In genomic region chr5:108543516-108544291, GRCm38 (mm10) we compare ENCODE assay signal across 24 mouse cellular contexts. TPM values are rescaled to one million over a fixed set of nuclear protein-coding genes. Genes with fewer than 3 reads are reported as not detected.
DNase-seq lines count a peak whose midpoint lies in the region; ATAC-seq and TF ChIP-seq lines count a peak whose summit lies in the region.
"Had no signal": no experiment of that assay in that cellular context is flagged by ENCODE, and none has a peak within 500 bp of the region (broad histone marks: within the 10 kb centered on the region; RNA-seq: fewer than 3 reads in every experiment).

No protein-coding gene starts in this region.

- peak; percentile 26 to 50 for DNase-seq in cerebellum, adult 2 months
- no peak for DNase-seq in cerebellum, adult 8-10 months
- DNase-seq in cerebellum, postnatal 25 days: peak; percentile 42 to 53
- DNase-seq in cerebellum, adult 11-12 months: no peak
- peak; percentile 45 for DNase-seq in MEL (ENCODE audit: low read depth, low spot score)
- no peak for DNase-seq in embryo, embryonic 11 days
- DNase-seq: adrenal gland, adult 2 months; adrenal gland, postnatal 25 days; gastrocnemius, postnatal 36 days; heart, adult 18-20 months; heart, postnatal 10 days; kidney, adult 11 months had no signal

- no peaks in the 10 kb centered on the region for H3K27me3 ChIP-seq in cerebellum, adult 2 months (ENCODE audit: control insufficient read depth, insufficient read depth, low read length)
- no peaks in the 10 kb centered on the region; a peak in 1 of 4 replicates for H3K27me3 ChIP-seq in MEL (ENCODE audit: control insufficient read depth in 1 of 2, insufficient read depth in 2 of 2, low read length in 2 of 2)

- H3K27ac ChIP-seq in cerebellum, adult 2 months (ENCODE audit: insufficient read depth, low read length): no peak overlapping the region
- H3K27ac ChIP-seq in MEL (ENCODE audit: control insufficient read depth, low read depth, low read length): no peak overlapping the region
- H3K27ac ChIP-seq: embryonic facial prominence, embryonic 15.5 days; forebrain, embryonic 10.5 days; heart, embryonic 10.5 days; hindbrain, embryonic 13.5 days; hindbrain, postnatal 0 days had no signal

- no peaks in the 10 kb centered on the region for H3K79me2 ChIP-seq in MEL (ENCODE audit: control insufficient read depth, insufficient read depth, low read length, poor library complexity)

- no peak for TF ChIP-seq CTCF in cerebellum, adult 2 months (IDR thresholded peaks at IDR 0.05; ENCODE audit: borderline replicate concordance, insufficient read depth, low read depth, low read length)
- no peak for TF ChIP-seq CTCF in MEL (IDR thresholded peaks at IDR 0.05 in 2 of 3, conservative IDR thresholded peaks at IDR 0.05 in 1 of 3; ENCODE audit: control insufficient read depth in 1 of 3, insufficient read depth in 1 of 3, low read depth in 2 of 3, low read length in 3 of 3, poor library complexity in 1 of 3, severe bottlenecking in 1 of 3)

- H3K36me3 ChIP-seq in MEL (ENCODE audit: control insufficient read depth in 1 of 2, insufficient read depth in 2 of 2, low read length in 2 of 2): no peaks in the 10 kb centered on the region
- H3K36me3 ChIP-seq: embryonic facial prominence, embryonic 15.5 days; forebrain, embryonic 10.5 days; heart, embryonic 10.5 days had no signal

- H3K9ac ChIP-seq in MEL (ENCODE audit: control insufficient read depth, low read depth, low read length, poor library complexity, severe bottlenecking): no peak overlapping the region
- H3K9ac ChIP-seq: embryonic facial prominence, embryonic 15.5 days; hindbrain, embryonic 13.5 days had no signal

- 30% methylated on average over 7 of the region's 7 CpGs for WGBS in cerebellum, adult 2 months

- no peak for TF ChIP-seq POLR2A in cerebellum, adult 2 months (IDR thresholded peaks at IDR 0.05; ENCODE audit: borderline replicate concordance, insufficient read depth, low read length)
- TF ChIP-seq POLR2A in MEL (IDR thresholded peaks at IDR 0.05; ENCODE audit: control insufficient read depth in 1 of 2, insufficient read depth in 1 of 2, low read depth in 1 of 2, low read length in 2 of 2, poor library complexity in 1 of 2): no peak

- TF ChIP-seq RAD21 in MEL (IDR thresholded peaks at IDR 0.05; ENCODE audit: low read depth, low read length): no peak

- no peak for TF ChIP-seq EP300 in MEL (IDR thresholded peaks at IDR 0.05; ENCODE audit: low read depth in 1 of 2, low read length in 2 of 2)

- H3K9me3 ChIP-seq in MEL (replicated peaks; ENCODE audit: insufficient read depth, low read length): no peaks in the 10 kb centered on the region
- H3K9me3 ChIP-seq: embryonic facial prominence, embryonic 15.5 days; forebrain, embryonic 10.5 days; heart, embryonic 10.5 days; hindbrain, embryonic 13.5 days had no signal

- ATAC-seq in megakaryocyte-erythroid progenitor cell, adult 5-6 weeks (replicated peaks; ENCODE audit: low FRiP score, low TSS enrichment, poor library complexity, severe bottlenecking): peak; percentile 85
- ATAC-seq: forebrain, embryonic 14.5 days; hindbrain, postnatal 0 days had no signal

- H3K4me1 ChIP-seq in cerebellum, adult 2 months (ENCODE audit: control insufficient read depth, insufficient read depth, low read length): peaks cover 28% of the 10 kb centered on the region
- H3K4me1 ChIP-seq in MEL (ENCODE audit: control insufficient read depth in 1 of 2, insufficient read depth in 2 of 2, low read length in 2 of 2): 0 out of 4 replicates have a peak, but pooled peaks cover 0 to 2% of the 10 kb centered on the region in 2 experiments
- H3K4me1 ChIP-seq: embryonic facial prominence, embryonic 15.5 days; forebrain, embryonic 10.5 days; heart, embryonic 10.5 days had no signal

- no peak overlapping the region for H3K4me3 ChIP-seq in cerebellum, adult 2 months (replicated peaks; ENCODE audit: insufficient read depth, low read depth, low read length)
- H3K4me3 ChIP-seq in MEL (ENCODE audit: control insufficient read depth in 1 of 2, insufficient read depth in 1 of 2, low read depth in 2 of 2, low read length in 2 of 2): no peak overlapping the region
- H3K4me3 ChIP-seq: embryonic facial prominence, embryonic 15.5 days; erythroblast, embryonic 14.5 days; forebrain, embryonic 10.5 days; heart, embryonic 10.5 days; hindbrain, embryonic 13.5 days had no signal

TF ChIP-seq in MEL, 35 proteins besides CTCF, POLR2A, EP300 and RAD21:
- no peak for TF ChIP-seq KAT2A (conservative IDR thresholded peaks at IDR 0.05; ENCODE audit: low read depth, low read length)
- no peak for TF ChIP-seq MEF2A (IDR thresholded peaks at IDR 0.05; ENCODE audit: extremely low read depth, insufficient replicate concordance, low read depth, low read length, poor library complexity, severe bottlenecking)
- TF ChIP-seq E2F4 (IDR thresholded peaks at IDR 0.05; ENCODE audit: borderline replicate concordance, low read depth, low read length): no peak
- TF ChIP-seq MAFK (IDR thresholded peaks at IDR 0.05; ENCODE audit: borderline replicate concordance, low read depth, low read length): no peak
- peak; percentile 27; the same call in 1 of the 2 replicates for TF ChIP-seq TAL1 (IDR thresholded peaks at IDR 0.05; ENCODE audit: low read length)
- TF ChIP-seq POLR2AphosphoS5 (IDR thresholded peaks at IDR 0.05; ENCODE audit: borderline replicate concordance, low read depth, low read length): no peak
- no peak for TF ChIP-seq BHLHE40 (IDR thresholded peaks at IDR 0.05; ENCODE audit: borderline replicate concordance, low read depth, low read length)
- peak; percentile 78; the same call in 1 of the 2 replicates for TF ChIP-seq RCOR1 (IDR thresholded peaks at IDR 0.05; ENCODE audit: low read depth, low read length)
- TF ChIP-seq TCF12 (IDR thresholded peaks at IDR 0.05; ENCODE audit: low read depth, low read length): peak; percentile 16; the same call in 1 of the 2 replicates
- no peak for TF ChIP-seq USF2 (IDR thresholded peaks at IDR 0.05; ENCODE audit: borderline replicate concordance in 1 of 2, insufficient read depth in 1 of 2, low read depth in 1 of 2, low read length in 2 of 2)
- TF ChIP-seq GABPA (IDR thresholded peaks at IDR 0.05; ENCODE audit: low read depth, low read length): no peak
- no peak for TF ChIP-seq ETS1 (IDR thresholded peaks at IDR 0.05; ENCODE audit: low read depth, low read length)
- peak; percentile 68 for TF ChIP-seq GATA1 (IDR thresholded peaks at IDR 0.05; ENCODE audit: low read depth, low read length)
- TF ChIP-seq MYB (IDR thresholded peaks at IDR 0.05; ENCODE audit: low read depth, low read length): no peak
- no peak for TF ChIP-seq MYC (IDR thresholded peaks at IDR 0.05; ENCODE audit: low read depth, low read length)
- TF ChIP-seq CHD1 (IDR thresholded peaks at IDR 0.05; ENCODE audit: low read depth, low read length): no peak
TF ChIP-seq in MEL: peak in this region for 4.

RNA-seq across cellular contexts. Expression of gene Cplx1, which starts 6.1 kb away (rescaled TPM):
- 459 and 564 TPM in 2 replicates for polyA plus RNA-seq in cerebellum, adult 2 months (2012; rRNA removed)
- total RNA-seq in MEL (2012; rRNA removed): not detected in 2 replicates
- polyA plus RNA-seq in MEL (2012; ENCODE audit: insufficient read depth in 1 of 2, insufficient read length in 2 of 2, low read depth in 1 of 2, low replicate concordance in 2 of 2, missing spikeins in 1 of 2): not detected
- total RNA-seq in megakaryocyte-erythroid progenitor cell, adult 5-6 weeks (2014; fragmentation: Nextera tagmentation): not detected in 2 replicates
- not detected in 2 replicates for total RNA-seq in megakaryocyte-erythroid progenitor cell, adult 5-6 weeks (2017)
- total RNA-seq: CH12.LX; gastrocnemius, adult 8-10 months; gastrocnemius, postnatal 36 days; hematopoietic stem cell, adult 5-6 weeks had no signal
- polyA plus RNA-seq: C2C12 had no signal

Comparison
In these comparisons a context has a peak if more than half of its experiments do, and no peak if none do; other contexts are left out.
1. DNase-seq: peak in cerebellum, adult 2 months (2 of 2), cerebellum, postnatal 25 days (2 of 2) and MEL (single experiment); none in cerebellum, adult 8-10 months (single experiment), cerebellum, adult 11-12 months (single experiment) and embryo, embryonic 11 days (single experiment).